Mouse (Mus musculus): ENCODE data around the gene Trdmt1. TPM values are rescaled to one million over a fixed set of nuclear protein-coding genes. Genes with fewer than 3 reads are reported as not detected.

Trdmt1 gene
- total RNA-seq, 1 experiment: 7.4 TPM

- no peak overlapping the region for H3K4me3 ChIP-seq (ENCODE audit: insufficient read depth in 1 of 2, low read depth in 1 of 2, low read length in 2 of 2, poor library complexity in 1 of 2, severe bottlenecking in 1 of 2)
- no peak overlapping the region for H3K9ac ChIP-seq (ENCODE audit: insufficient read depth, low read depth, low read length, poor library complexity, severe bottlenecking)
- no peak for DNase-seq (ENCODE audit: low read depth, low spot score)
- TF ChIP-seq ZC3H11A (IDR thresholded peaks at IDR 0.05; ENCODE audit: borderline replicate concordance, low read depth, low read length) (no peak), ZNF384 (IDR thresholded peaks at IDR 0.05; ENCODE audit: low read depth, low read length) (no peak), HCFC1 (IDR thresholded peaks at IDR 0.05; ENCODE audit: borderline replicate concordance, insufficient read depth, low read length) (no peak), CHD2 (IDR thresholded peaks at IDR 0.05; ENCODE audit: low read depth, low read length) (no peak), MAFK (IDR thresholded peaks at IDR 0.05; ENCODE audit: insufficient read depth, low read depth, low read length) (no peak)
- H3K4me1 ChIP-seq (ENCODE audit: control insufficient read depth in 2 of 2, insufficient read depth in 2 of 2, low read length in 2 of 2, poor library complexity in 1 of 2): peaks cover 3% of the 10 kb centered on the region in 2 experiments; a peak in 1 of 4 replicates
- in situ Hi-C loops (cut with MboI; ENCODE audit: low sequenced_read_pairs in 2 of 2, unreplicated experiment in 2 of 2): loop anchor here in 1 of 2 experiments (25.0 kb wide), 1 partner anchor 292 kb away; no protein-coding TSS in a partner anchor
- H3K36me3 ChIP-seq (ENCODE audit: control insufficient read depth, insufficient read depth, low read length, poor library complexity, severe bottlenecking): peaks cover 18% of the 10 kb centered on the region
- H3K9me3 ChIP-seq (ENCODE audit: control insufficient read depth, insufficient read depth, low read depth, low read length): no peaks in the 10 kb centered on the region
- H3K27ac ChIP-seq (ENCODE audit: insufficient read depth, low read depth, low read length, poor library complexity, severe bottlenecking): no peak overlapping the region
Measured at GRCm38 (mm10) chr2:13579315-13579714, 34.8 kb upstream of the Trdmt1 start.

GRCm38 (mm10) chr2:13578473-13579152 is 34.1 kb upstream of the Trdmt1 start:
- in situ Hi-C loops (cut with MboI; ENCODE audit: low sequenced_read_pairs in 2 of 2, unreplicated experiment in 2 of 2): loop anchor here in 1 of 2 experiments (25.0 kb wide), 1 partner anchor 291 kb away; no protein-coding TSS in a partner anchor
- TF ChIP-seq ZNF384 (IDR thresholded peaks at IDR 0.05; ENCODE audit: low read depth, low read length): no peak
- TF ChIP-seq MAFK (IDR thresholded peaks at IDR 0.05; ENCODE audit: insufficient read depth, low read depth, low read length): no peak
- TF ChIP-seq ZC3H11A (IDR thresholded peaks at IDR 0.05; ENCODE audit: borderline replicate concordance, low read depth, low read length): no peak
- TF ChIP-seq HCFC1 (IDR thresholded peaks at IDR 0.05; ENCODE audit: borderline replicate concordance, insufficient read depth, low read length): no peak
- TF ChIP-seq CHD2 (IDR thresholded peaks at IDR 0.05; ENCODE audit: low read depth, low read length): no peak
- Histone ChIP-seq H3K4me3 (ENCODE audit: insufficient read depth in 1 of 2, low read depth in 1 of 2, low read length in 2 of 2, poor library complexity in 1 of 2, severe bottlenecking in 1 of 2) (no peak overlapping the region), H3K9me3 (ENCODE audit: control insufficient read depth, insufficient read depth, low read depth, low read length) (no peaks in the 10 kb centered on the region), H3K27ac (ENCODE audit: insufficient read depth, low read depth, low read length, poor library complexity, severe bottlenecking) (no peak overlapping the region), H3K36me3 (ENCODE audit: control insufficient read depth, insufficient read depth, low read length, poor library complexity, severe bottlenecking) (peaks cover 18% of the 10 kb centered on the region), H3K4me1 (ENCODE audit: control insufficient read depth in 2 of 2, insufficient read depth in 2 of 2, low read length in 2 of 2, poor library complexity in 1 of 2) (peaks cover 3% of the 10 kb centered on the region in 2 experiments; a peak in 1 of 4 replicates), H3K9ac (ENCODE audit: insufficient read depth, low read depth, low read length, poor library complexity, severe bottlenecking) (no peak overlapping the region)
- DNase-seq (ENCODE audit: low read depth, low spot score): peak; percentile 2

- Histone ChIP-seq H3K4me3 (ENCODE audit: insufficient read depth in 1 of 2, low read depth in 1 of 2, low read length in 2 of 2, poor library complexity in 1 of 2, severe bottlenecking in 1 of 2) (no peak overlapping the region), H3K36me3 (ENCODE audit: control insufficient read depth, insufficient read depth, low read length, poor library complexity, severe bottlenecking) (peaks cover 18% of the 10 kb centered on the region), H3K27ac (ENCODE audit: insufficient read depth, low read depth, low read length, poor library complexity, severe bottlenecking) (no peak overlapping the region), H3K4me1 (ENCODE audit: control insufficient read depth in 2 of 2, insufficient read depth in 2 of 2, low read length in 2 of 2, poor library complexity in 1 of 2) (peaks cover 3% of the 10 kb centered on the region in 2 experiments; a peak in 1 of 4 replicates), H3K9ac (ENCODE audit: insufficient read depth, low read depth, low read length, poor library complexity, severe bottlenecking) (no peak overlapping the region), H3K9me3 (ENCODE audit: control insufficient read depth, insufficient read depth, low read depth, low read length) (no peaks in the 10 kb centered on the region)
- in situ Hi-C loops (cut with MboI; ENCODE audit: low sequenced_read_pairs in 2 of 2, unreplicated experiment in 2 of 2): loop anchor here in 1 of 2 experiments (25.0 kb wide), 1 partner anchor 290 kb away; no protein-coding TSS in a partner anchor
- DNase-seq (ENCODE audit: low read depth, low spot score): no peak
- no peak for TF ChIP-seq CHD2 (IDR thresholded peaks at IDR 0.05; ENCODE audit: low read depth, low read length)
- TF ChIP-seq HCFC1 (IDR thresholded peaks at IDR 0.05; ENCODE audit: borderline replicate concordance, insufficient read depth, low read length): no peak
- no peak for TF ChIP-seq ZC3H11A (IDR thresholded peaks at IDR 0.05; ENCODE audit: borderline replicate concordance, low read depth, low read length)
- TF ChIP-seq ZNF384 (IDR thresholded peaks at IDR 0.05; ENCODE audit: low read depth, low read length): no peak
- no peak for TF ChIP-seq MAFK (IDR thresholded peaks at IDR 0.05; ENCODE audit: insufficient read depth, low read depth, low read length)
Measured at GRCm38 (mm10) chr2:13577399-13577798, 32.9 kb upstream of the Trdmt1 start.

- Histone ChIP-seq H3K27ac (ENCODE audit: insufficient read depth, low read depth, low read length, poor library complexity, severe bottlenecking) (no peak overlapping the region), H3K4me1 (ENCODE audit: control insufficient read depth in 2 of 2, insufficient read depth in 2 of 2, low read length in 2 of 2, poor library complexity in 1 of 2) (peaks cover 3 to 7% of the 10 kb centered on the region in 2 experiments; a peak in 2 of 4 replicates), H3K9ac (ENCODE audit: insufficient read depth, low read depth, low read length, poor library complexity, severe bottlenecking) (no peak overlapping the region), H3K36me3 (ENCODE audit: control insufficient read depth, insufficient read depth, low read length, poor library complexity, severe bottlenecking) (peaks cover 13% of the 10 kb centered on the region), H3K4me3 (ENCODE audit: insufficient read depth in 1 of 2, low read depth in 1 of 2, low read length in 2 of 2, poor library complexity in 1 of 2, severe bottlenecking in 1 of 2) (peak overlapping the region; percentile 61 to 91; a peak in 3 of 4 replicates), H3K9me3 (ENCODE audit: control insufficient read depth, insufficient read depth, low read depth, low read length) (no peaks in the 10 kb centered on the region)
- in situ Hi-C loops (cut with MboI; ENCODE audit: low sequenced_read_pairs in 2 of 2, unreplicated experiment in 2 of 2): loop anchor here in 1 of 2 experiments (25.0 kb wide), 1 partner anchor 289 kb away; no protein-coding TSS in a partner anchor
- no peak for DNase-seq (ENCODE audit: low read depth, low spot score)
- TF ChIP-seq MAFK (IDR thresholded peaks at IDR 0.05; ENCODE audit: insufficient read depth, low read depth, low read length) (no peak), CHD2 (IDR thresholded peaks at IDR 0.05; ENCODE audit: low read depth, low read length) (no peak), HCFC1 (IDR thresholded peaks at IDR 0.05; ENCODE audit: borderline replicate concordance, insufficient read depth, low read length) (no peak), ZNF384 (IDR thresholded peaks at IDR 0.05; ENCODE audit: low read depth, low read length) (no peak), ZC3H11A (IDR thresholded peaks at IDR 0.05; ENCODE audit: borderline replicate concordance, low read depth, low read length) (no peak)
Measured at GRCm38 (mm10) chr2:13575926-13576325, 31.5 kb upstream of the Trdmt1 start.
